Mouse (Mus musculus) forelimb bud, embryonic 11.5 days (tissue): ENCODE measurements around the gene Cyb561d1.
A peak's percentile ranks its signal among the peaks of the same experiment; 100 is the strongest.

Experiments used
- DNase-seq: peaks from one replicate; pipeline ENCODE4 v3.0.0-alpha.2; 2012; ENCODE audit warnings: low read depth, low spot score

The Cyb561d1 gene

DNA sequence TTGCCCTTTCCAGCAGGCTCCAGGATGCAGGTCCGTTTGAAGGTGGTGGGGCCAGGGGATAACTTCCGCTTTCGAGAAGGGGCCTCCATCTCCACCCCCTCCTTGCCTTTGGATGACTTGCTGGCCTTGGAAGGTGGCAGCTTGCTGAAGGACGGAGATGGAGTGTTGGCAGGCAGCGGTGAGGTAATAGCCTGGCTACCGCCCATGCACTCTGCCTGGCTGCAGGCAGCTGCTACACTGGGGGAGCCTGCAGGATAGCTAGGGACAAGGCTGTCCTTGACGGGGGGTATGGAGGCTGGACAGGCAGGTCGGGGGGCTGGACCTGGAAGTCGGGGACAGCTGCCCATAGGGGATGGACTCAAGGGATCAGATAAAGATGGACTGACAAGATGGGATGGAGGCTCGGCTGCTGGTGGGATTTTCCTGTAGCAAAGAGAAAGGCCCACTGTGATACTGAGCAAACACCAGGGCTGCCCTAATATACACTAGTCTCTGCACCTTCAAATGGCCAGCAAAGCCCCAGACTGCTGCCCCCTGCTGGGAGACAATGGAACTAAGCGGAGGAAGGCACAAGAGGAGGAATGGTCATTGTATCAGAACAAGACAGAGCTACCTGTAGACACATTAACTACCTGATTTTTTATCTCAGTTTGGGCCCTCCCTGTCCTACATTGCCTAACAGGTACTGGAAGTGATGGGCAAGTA is 2.8 kb upstream of the Cyb561d1 start:
- peak; percentile 74 for DNase-seq

DNA sequence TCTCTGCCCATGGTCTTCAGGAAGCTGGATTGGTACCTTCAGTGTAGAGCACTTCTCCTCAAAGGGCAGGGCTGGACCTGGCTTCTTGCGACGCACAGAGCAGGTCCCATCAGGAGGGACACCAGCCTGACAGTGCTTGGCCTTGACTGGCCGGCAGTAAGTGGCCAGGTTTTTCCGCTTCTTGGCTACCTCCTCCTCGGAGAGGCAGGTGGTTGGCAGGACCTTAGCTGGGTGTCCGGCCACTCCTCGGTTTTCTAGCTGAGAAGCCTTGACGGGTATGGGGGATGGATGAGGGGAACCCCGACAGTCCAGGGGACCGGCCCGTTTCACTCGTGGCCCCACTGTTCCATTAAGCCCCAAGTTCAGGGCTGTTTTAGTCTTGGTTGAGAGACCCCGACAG is 2.2 kb upstream of the Cyb561d1 start:
- DNase-seq = no peak

DNA sequence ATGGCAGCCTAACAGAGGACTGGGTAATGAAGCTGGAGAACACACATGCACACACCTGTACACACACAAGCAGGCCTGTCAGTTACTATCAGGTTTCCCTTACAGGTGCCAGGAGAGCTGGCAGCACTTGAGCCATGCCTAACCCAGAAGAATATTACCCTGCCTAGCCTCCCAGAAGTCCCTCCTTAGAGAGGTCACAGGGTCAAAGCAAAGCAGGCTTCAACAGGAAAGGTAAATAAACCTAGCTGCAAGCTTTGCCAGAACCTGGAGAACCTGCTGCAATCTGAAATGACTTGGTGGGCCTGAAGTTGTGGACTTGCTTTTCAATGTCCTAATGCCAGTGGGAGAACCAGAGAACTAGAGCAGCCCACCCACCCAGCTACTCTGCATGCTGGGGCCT is 1.5 kb upstream of the Cyb561d1 start:
- no peak for DNase-seq

DNA sequence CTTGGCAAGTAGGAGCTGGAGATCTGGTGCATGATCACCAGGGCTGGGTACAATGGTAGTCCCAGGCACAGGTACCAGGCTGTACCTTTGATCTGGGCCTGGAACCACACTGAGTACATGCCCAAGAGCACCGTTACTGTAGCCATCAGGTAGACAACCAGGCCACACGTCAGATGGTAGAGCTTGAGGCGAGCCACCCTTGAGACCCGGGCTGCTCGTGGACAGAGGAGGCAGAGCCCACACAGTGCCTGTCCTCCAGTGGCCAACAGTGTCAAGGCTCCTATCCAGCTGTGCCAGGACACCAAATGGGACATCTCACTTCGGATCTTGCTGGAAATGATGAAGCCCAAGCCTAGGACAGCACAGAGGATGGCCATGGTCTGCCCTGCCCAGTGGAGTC is 1.8 kb downstream of the Cyb561d1 start:
- no peak for DNase-seq

DNA sequence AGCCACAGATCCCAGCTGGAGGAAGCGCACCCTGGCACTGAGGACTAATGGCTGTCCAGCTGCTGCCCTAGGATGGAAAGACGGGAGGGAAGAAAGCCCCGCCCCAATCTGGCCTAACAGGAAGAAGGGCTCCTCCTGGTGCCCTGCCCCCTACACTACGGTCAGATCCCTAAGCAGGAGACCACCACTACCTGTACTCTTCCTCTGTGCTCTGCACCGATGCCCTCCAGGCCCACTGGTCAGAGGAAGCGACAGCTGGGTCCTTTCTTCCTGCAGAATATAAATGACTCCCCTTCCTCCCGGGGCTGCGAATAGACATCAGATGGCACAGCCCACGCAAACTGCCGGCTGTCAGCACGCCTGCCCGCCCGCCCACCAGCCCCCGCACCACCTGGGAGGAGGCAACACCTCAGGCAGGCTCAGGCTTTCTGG is 3.9 kb downstream of the Cyb561d1 start:
- DNase-seq = peak; percentile 39

DNA sequence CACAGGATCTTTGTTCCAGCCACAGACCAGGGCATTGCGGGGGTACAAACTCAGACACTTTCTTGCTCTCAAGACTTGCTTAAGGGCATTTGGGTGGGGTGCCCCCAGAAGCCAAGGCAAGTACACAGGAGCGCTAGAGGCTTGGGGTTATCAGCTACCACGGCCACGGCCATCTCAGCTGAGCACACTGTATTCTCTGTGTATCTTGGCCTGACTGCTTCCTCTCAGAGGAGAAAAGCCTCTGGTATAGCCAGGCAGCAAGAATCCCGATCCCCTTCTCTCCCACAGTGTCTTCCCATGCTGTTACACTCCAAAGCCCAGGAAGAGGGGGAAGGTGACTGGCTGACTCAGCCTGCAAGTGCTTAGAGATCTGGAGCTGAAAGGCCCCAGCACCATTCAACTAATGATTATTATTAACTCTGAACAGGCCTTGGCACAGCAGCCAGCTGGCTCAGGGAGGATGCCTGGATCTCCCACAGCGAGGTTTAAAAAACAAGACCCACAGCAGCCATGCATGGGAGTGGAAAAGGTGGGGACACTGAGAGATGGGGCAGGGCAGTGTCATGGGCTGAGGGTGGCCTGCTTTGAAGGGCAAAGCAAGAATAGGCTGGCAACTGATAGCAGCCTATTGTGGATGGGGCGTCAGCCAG is 4.9 kb downstream of the Cyb561d1 start:
- DNase-seq = no peak

DNA sequence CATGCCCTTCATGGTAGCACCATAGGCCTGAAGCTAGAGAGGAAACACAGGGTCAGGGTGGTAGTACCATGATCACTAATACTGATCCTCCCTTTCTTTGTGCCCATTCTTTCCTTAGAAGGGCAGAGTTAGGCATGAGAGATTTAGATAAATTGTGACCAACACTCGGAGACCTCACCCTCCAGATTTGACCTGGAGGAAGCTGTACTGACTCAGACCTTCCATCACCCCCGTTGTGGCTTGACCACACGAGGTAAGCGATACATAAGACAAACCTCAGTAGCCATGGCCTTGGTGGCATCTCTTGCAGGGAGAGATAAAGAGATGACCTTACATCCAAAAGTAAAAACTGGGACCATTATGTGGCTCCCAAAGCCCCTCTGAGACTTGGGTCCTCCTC is 5.7 kb downstream of the Cyb561d1 start:
- no peak for DNase-seq

DNA sequence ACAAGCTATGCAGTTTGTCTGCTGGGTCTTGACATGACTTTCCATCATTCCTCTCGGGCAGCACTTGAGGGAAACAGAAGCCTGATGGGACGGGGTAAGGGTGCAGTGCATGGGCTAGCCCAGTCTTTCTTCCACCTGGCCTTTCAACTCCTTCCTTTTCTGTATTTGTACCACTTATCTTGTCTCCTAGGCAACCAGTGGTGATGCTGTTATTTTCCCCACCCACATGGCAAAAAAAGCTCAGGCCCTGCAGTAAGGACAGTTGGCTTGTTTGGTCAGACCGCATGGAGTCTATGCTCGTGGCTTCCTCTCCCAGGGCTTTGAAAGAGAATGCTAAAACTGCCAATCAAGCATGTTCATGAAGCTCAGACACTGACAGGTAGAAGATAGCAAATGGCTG is 7.3 kb downstream of the Cyb561d1 start:
- no peak for DNase-seq

DNA sequence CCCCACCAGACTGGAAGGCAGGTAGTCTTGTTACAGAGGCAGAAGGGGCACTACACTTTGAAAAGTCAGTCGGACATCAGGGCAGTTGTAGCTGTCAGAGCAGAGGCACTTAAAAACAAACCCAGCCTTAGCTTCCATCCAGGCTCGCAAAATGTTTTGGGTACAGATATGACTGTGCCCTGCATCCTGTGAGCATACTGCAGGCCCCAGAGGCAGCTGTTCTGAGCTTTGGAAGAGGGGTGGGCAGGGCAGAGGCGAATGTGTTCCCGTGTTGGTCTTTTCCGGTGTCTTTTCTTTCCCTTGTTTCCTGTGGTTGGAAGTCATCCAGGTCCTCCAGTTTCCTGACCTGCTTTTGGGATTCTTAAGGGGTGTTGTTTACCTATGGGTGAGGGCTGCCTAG is 11.1 kb downstream of the Cyb561d1 start:
- no peak for DNase-seq

DNA sequence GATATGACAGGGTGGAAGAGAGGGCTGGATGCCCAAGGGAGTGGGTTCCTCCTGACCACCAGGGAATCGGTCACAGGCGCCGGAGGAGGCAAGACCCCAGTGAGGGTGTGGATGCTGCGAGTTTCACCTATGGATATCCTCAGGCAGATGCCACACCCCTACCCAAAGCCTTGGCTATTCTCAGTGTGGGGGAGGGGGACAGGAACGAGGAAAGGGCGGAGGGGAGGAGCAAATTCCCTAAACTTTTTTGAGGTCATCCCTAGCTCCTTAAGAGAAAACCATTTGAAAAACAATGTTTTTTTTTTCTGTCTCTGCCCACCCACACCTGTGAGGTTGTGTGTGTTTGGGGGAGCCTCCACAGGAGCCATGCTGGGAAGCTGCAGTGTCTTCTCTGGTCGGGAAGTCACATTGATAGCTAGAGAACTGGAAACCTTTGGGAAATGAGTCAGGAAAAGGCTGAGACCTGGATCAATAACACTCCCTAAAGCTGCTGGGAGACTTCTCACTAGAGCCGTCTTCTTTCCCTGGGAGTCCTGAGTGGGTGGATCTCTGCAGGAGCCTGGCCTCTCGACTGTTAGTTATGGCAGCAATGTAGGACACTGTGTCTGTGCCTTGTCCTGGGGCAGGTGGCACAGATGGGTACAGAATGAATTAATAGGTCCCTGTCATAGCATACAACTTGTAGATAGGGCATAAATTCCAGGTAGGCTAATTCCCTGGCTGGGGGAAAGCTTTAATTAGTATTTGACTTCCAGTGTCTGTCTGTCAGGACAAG is 12.1 kb downstream of the Cyb561d1 start:
- DNase-seq = no peak

DNA sequence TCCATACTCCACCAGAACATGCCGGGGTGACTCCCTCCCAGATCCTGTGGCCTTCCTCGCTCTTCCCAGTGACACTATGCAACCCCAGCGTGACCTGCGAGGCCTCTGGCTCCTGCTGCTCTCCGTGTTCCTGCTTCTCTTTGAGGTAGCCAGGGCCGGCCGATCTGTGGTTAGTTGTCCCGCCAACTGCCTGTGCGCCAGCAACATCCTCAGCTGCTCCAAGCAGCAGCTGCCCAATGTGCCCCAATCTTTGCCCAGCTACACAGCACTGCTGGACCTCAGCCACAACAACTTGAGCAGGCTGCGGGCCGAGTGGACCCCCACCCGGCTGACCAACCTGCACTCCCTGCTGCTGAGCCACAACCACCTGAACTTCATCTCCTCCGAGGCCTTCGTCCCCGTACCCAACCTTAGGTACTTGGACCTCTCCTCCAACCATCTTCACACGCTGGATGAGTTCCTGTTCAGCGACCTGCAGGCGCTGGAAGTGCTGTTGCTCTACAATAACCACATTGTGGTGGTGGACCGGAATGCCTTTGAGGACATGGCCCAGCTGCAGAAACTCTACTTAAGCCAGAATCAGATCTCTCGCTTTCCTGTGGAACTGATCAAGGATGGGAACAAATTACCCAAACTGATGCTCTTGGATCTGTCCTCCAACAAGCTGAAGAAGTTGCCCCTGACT is 13.8 kb downstream of the Cyb561d1 start:
- no peak for DNase-seq

DNA sequence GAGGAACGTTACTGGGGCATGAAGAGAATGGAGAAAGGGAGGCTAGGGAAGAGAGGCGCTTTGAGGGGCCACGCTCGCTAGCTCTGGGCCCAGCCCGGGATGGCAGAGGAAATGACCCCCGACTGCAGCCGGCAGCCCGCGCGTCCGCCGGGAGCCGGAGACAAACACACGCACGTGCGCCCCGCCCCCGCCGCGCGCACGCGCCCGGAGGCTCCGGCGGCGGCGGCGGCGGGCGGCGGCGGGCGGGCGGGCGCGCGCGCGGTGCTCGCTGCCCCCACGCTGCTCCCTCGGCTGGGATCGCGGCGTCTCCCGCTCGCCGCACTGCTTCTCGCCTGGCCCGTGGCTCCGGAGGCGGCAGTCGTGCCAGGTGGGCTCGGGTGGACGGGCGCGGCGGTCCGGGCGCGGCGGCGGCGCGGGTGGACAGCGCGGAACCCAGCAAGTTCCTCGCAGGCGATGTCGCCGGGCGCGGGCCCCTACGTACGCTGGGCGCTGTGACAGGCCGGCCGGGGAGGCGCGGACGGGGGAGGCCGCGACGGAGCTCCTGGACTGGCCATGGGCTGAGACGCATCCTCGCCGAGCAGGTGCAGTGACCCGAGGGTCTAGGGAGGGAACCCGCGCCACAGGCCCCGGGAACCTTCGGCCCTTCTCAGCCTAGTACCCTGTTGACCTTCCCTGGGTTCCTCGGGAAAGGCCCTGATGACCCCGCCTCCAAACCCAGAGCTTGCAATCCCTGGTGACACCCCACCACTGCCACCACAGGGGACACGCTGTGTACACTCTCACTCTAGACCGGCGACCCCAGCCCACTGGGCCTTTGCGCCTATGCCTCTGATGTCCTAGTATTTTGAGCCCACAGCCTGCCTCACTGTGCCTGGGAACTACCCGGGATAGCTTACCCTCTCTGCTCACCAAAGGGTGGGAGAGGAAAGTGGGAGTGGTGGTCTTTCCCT is 14.6 kb downstream of the Cyb561d1 start, which contains the start of gene Amigo1:
Gene Amigo1 (plus strand): TSS at position 238 of the 950 bp plus-strand sequence.
- no peak for DNase-seq

DNA sequence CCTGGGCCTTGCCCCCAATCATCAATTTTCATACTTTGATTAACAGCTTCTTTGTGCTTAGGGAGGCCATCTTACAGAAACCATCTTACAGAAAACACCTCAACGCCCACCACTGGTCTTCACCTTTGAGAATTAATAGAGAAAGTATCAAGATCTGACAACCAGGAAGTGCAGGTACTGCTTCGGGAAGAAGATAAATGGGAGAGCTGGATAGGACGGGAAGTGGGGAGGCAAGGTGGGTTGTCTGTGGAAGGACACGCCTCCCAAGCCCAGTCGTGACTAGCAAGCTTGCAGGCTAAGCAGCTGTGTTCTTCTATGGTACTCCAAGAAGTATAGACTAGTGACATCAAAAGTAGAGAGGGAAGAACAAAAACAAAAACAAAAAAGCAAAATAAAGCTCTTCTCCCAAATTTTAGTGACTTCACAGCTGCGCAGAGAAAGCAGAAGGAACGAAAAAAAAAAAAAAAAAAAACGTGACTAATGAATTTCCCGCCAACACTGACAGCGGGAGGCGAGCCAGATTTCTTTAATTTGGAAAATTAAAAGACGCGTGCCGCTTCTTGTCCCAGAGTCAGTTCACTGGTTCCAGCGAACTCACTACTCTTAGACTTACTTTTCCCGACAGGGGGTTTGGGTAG is 15.4 kb downstream of the Cyb561d1 start:
- no peak for DNase-seq

DNA sequence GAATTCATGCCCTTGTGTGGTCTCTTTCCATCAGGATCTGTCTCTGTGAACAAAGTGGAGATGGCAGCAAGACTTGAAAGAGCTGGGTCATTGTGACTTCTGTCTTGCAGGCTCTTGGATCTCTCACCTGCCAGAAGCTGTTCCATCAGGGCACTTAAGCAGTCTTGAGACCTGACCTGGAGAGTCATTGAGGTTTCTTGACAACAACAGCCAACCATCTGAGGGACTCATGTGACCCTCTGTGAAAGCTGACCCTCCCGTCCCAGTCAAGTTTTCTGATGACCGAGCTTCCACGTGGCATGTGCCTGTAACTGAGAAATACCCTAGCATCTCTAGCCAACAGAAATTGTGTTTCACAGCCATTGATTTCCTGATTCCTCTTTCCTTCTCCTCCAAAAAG is 16.3 kb downstream of the Cyb561d1 start:
- DNase-seq = no peak

DNA sequence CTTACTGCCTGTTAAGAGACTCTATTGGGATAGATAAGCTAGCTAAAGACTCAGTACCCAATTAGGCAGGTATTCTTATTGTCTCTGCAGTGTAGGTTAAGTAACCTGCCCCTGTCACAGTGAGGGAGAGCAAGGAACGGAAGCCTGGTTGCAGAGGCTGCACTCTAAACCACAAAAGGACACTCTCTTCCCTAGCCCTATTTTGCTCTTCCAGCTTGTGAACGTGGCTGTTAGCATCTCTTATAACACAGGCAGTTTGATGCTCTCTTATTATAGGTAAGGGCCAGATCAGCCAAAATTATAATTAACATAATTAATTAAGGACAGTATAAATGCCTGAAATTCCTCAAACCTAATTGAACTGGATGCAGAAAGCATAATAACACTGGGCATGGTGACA is 20.5 kb downstream of the Cyb561d1 start:
- no peak for DNase-seq

DNA sequence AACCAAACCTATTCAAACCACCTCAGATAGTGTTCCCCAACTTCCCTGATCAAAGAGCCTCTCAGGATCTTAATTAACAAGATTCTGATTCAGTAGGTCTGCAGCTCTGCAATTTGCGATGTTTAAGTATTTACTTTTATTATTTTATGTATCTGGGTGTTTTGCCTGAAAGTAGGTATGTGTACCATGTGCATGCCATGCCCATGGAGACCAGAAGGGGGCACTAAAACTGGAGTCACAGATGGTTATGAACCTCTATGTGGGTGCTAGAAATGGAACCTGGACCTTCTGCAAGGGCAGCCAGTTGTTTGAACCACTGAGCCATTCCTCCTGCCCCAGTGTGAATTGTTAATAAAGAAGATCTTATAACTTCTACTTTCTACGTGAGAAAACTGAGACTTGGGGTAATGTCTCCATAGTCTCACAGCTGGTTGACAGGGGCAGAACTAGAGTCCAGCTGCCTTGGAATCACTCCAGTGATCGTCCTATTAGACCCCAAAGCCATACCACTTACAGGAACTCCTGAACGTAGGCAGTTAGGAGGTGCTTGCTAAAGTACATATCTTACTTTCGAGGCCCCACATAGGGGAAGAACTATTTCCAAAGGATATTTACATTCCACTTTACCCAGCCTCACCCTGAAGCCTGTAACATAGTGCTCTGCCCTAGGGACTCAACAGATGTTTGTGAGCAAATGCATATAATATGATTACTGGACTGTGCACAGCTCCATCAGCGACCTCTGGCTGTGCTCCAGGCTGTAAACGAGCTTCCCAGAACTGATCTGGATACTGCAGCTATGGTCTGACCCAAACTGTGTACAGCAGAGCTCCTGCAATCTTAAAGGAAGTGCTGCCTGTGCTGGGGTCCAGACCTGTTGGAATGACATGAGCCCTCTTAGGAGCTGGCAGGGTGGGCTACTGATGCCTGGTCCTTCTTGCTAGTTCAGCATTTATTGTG is 22.0 kb downstream of the Cyb561d1 start:
- no peak for DNase-seq

DNA sequence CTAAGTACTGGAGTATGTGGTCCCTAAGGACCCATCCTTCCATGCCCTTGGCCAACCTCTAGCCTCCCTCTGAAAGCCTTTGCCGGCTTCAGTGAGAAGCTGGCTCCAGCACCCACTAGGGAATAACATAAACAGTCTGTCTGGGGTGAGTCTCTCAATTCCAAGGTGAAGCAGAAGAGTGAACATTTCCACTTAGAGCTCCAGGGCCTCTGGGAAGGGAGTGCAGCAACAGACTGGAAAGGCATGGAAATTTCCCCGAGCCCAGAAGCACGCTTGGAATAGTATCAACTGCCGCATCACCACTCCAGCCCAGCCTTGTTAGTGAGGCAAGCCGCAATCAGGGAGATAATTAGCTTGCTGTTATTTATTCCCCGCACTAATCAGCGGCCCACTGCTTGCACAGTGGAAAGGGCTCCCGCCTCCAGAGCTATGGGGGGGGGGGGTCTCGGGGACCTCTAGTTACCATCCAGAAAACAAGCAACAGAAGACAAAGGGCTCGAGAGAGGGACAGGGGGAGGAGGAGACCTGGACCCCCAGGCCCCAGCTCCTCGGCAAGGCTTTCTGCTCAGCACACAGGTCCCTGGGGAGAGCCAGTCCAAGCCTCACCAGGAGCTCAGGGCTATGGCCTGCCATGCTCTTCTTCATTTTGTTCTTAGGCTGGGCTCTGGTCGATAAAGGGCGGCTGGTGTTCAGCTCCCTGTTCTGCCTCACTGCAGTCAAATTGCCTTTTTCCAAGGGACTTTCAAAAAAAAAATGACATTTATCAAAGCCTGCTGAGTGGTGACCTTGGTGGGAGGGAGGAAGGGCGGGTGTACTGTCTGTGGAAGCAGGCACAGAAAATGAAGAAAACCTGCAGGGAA is 26.1 kb downstream of the Cyb561d1 start:
- DNase-seq = no peak

DNA sequence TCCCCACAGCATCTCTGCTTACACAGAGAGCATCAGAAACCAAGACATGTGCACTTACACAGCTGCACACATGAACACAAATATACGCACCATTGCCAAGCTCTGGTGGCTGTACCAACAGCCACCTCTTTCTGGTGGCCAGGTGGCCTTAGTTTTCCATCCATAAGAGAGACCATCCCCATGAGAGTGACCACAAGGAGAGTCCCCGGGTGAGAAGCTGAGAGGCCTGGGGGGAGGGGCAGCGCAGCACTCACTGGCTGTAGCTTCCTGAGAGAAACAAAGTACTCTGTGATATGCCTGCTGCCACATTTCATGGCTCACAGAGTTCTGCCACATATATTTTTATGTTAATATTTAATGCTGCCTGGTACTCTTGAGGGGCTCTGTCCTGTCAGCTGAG is 31.8 kb downstream of the Cyb561d1 start:
- no peak for DNase-seq
